Mouse (Mus musculus) C3H10T1/2 (cell line): Measurements from ENCODE around the gene Olfr1297. TPM values are rescaled to one million over a fixed set of nuclear protein-coding genes. Genes with fewer than 3 reads are reported as not detected.

ENCODE experiments used
- polyA plus RNA-seq, 2 experiments: library from polyadenylated mRNA; unstranded; fragments of >200 nt; fragmentation: generic; extraction: Trizol; gene quantifications; one replicate each; pipeline ENCODE4 v1.2.1; 2012; ENCODE audit warnings: missing spikeins in 2 of 2

Gene Olfr1297
- not detected for polyA plus RNA-seq

DNA sequence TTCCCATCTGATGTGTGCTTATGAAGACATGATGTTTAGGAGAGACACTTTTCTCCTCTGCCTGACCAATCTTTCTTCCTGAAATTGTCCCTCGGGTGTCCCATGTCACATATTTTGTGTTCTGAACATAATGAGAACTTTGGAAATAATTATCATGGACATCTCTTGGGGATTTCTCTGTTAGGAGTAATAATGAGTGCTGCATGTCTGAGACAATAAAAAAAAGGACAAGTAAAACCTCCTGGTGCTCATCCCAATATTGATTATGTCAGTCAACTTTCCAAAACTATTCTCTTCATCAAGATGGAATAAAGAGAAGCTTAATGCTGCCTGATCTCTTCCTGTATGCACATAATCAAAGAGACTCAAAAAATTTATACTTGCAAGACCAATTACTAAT lies at the start of gene Olfr1297:
Gene Olfr1297 (minus strand): TSS at position 101 of the 400 bp plus-strand sequence.

DNA sequence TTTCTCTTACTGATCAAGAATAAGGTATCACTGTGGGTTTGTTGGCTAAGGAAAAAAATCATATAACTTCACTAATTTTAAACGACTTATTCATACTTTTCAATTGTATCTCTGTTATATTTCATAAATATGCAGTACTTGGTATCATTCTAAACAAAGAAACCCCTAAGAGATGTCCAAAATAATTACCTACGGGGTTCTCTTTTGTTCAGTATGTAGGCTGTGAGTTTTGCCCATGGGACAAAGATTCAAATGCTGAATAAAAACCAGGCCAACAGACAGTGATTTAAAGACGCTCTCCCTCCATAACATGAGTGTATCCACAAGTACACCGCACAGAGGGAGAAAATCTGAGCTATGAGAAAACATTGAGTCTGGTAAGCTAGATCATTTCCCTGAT lies 34.8 kb upstream of the Olfr1297 start, which contains the start of gene Olfr1299:
Gene Olfr1299 (plus strand): TSS at position 301 of the 400 bp plus-strand sequence.

DNA sequence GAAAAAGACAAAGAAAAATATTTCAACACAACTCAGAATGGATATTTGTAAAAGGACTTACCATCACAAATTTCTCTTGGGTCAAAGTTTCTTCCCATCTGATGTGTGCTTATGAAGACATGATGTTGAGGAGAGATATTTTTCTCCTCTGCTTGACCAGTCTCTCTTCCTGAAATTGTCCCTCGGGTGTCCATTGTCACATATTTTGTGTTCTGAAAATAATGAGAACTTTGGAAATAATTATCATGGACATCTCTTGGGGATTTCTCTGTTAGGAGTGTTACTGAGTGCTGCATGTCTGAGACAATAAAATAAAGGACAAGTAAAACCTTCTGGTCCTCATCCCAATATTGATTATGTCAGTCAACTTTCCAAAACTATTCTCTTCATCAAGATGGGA lies 22.8 kb upstream of the Olfr1297 start, which contains the start of gene Olfr1298:
Gene Olfr1298 (minus strand): TSS at position 101 of the 400 bp plus-strand sequence.

DNA sequence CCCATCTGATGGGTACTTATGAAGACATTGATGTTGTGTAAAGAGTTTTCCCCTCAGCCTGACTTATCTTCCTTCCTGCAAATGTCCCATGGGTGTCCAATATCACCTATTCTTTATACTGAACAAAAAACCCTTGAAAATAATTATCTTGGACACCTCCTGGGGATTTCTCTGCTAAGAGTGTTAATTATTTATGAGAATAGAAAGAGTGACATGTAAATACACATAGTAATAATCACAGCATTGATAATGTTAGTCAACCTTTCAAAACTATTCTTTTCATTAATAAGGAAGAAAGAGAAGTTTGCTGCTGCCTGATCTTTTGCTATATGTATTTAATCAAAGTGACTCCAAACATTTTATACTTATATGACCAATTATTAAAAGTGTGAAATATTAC lies 56.7 kb downstream of the Olfr1297 start, which contains the start of gene Olfr1295:
Gene Olfr1295 (minus strand): TSS at position 101 of the 400 bp plus-strand sequence.

Other genes starting within 250 kb of the Olfr1297 start
- gene Olfr1286, start 203.4 kb downstream of the Olfr1297 start, polyA plus RNA-seq: not detected
- not detected for gene Olfr1287, start 177.4 kb downstream of the Olfr1297 start, polyA plus RNA-seq
- not detected for gene Olfr1288, start 152.4 kb downstream of the Olfr1297 start, polyA plus RNA-seq
- gene Olfr1289, start 145.7 kb downstream of the Olfr1297 start, polyA plus RNA-seq: not detected
- not detected for gene Olfr1290, start 132.7 kb downstream of the Olfr1297 start, polyA plus RNA-seq
- gene Olfr1291-ps1, start 129.3 kb downstream of the Olfr1297 start, polyA plus RNA-seq: not detected
- gene Olfr1293-ps, start 101.3 kb downstream of the Olfr1297 start, polyA plus RNA-seq: not detected
- not detected for gene Olfr1294, start 86.2 kb downstream of the Olfr1297 start, polyA plus RNA-seq
- gene Olfr1295, start 56.8 kb downstream of the Olfr1297 start, polyA plus RNA-seq: not detected
- not detected for gene Olfr1298, start 22.7 kb upstream of the Olfr1297 start, polyA plus RNA-seq
- not detected for gene Olfr1299, start 34.9 kb upstream of the Olfr1297 start, polyA plus RNA-seq
- gene Olfr1301, start 124.5 kb upstream of the Olfr1297 start, polyA plus RNA-seq: not detected
- gene Olfr1302, start 150.9 kb upstream of the Olfr1297 start, polyA plus RNA-seq: not detected
- gene Olfr1303, start 193.8 kb upstream of the Olfr1297 start, polyA plus RNA-seq: not detected